Mouse (Mus musculus): ENCODE results near the gene Hsd11b2. TPM values are rescaled to one million over a fixed set of nuclear protein-coding genes. Genes with fewer than 3 reads are reported as not detected.
A peak's percentile ranks its signal among the peaks of the same experiment; 100 is the strongest.
"Not testable (repeated sequence)": the region's sequence is repeated elsewhere in the genome, so short reads cannot be mapped to it uniquely, and the experiment has no call there.

The Hsd11b2 gene
- polyA plus RNA-seq, 1 experiment from 2014 or later: 0.94 TPM

GRCm38 (mm10) chr8:105562863-105563262, 44.3 kb downstream of the Hsd11b2 start:
- ATAC-seq (ENCODE audit: low read depth): no peak
- Histone ChIP-seq H3K4me3 (ENCODE audit: low read depth, low read length) (no peak overlapping the region), H3K27me3 (ENCODE audit: control insufficient read depth, insufficient read depth, low read length) (no peaks in the 10 kb centered on the region), H3K9me3 (ENCODE audit: control insufficient read depth, low read length) (no peaks in the 10 kb centered on the region), H3K27ac (ENCODE audit: low read depth, low read length) (no peak overlapping the region), H3K4me1 (ENCODE audit: control insufficient read depth, insufficient read depth, low read length) (peaks cover 24% of the 10 kb centered on the region), H3K9ac (replicated peaks; ENCODE audit: low read depth, low read length) (no peak overlapping the region), H3K36me3 (ENCODE audit: control insufficient read depth, insufficient read depth, low read length) (0 out of 2 replicates have a peak, but pooled peaks cover 3% of the 10 kb centered on the region), H3K4me2 (ENCODE audit: low read depth, low read length) (no peak overlapping the region)
- WGBS: 77% methylated on average over 3 of the region's 3 CpGs

GRCm38 (mm10) chr8:105563871-105564270, 45.3 kb downstream of the Hsd11b2 start:
- Histone ChIP-seq H3K4me2 (ENCODE audit: low read depth, low read length) (no peak overlapping the region), H3K9ac (replicated peaks; ENCODE audit: low read depth, low read length) (no peak overlapping the region), H3K9me3 (ENCODE audit: control insufficient read depth, low read length) (no peaks in the 10 kb centered on the region)

GRCm38 (mm10) chr8:105564573-105565229, 46.1 kb downstream of the Hsd11b2 start:
- Histone ChIP-seq H3K9ac (replicated peaks; ENCODE audit: low read depth, low read length) (peak overlapping the region; percentile 85), H3K4me1 (ENCODE audit: control insufficient read depth, insufficient read depth, low read length) (peaks cover 24% of the 10 kb centered on the region), H3K4me2 (ENCODE audit: low read depth, low read length) (peak overlapping the region; percentile 89), H3K4me3 (ENCODE audit: low read depth, low read length) (peak overlapping the region; percentile 89)
- not testable (repeated sequence) for H3K27me3 ChIP-seq (ENCODE audit: control insufficient read depth, insufficient read depth, low read length); ATAC-seq (ENCODE audit: low read depth); H3K27ac ChIP-seq (ENCODE audit: low read depth, low read length); H3K36me3 ChIP-seq (ENCODE audit: control insufficient read depth, insufficient read depth, low read length); H3K9me3 ChIP-seq (ENCODE audit: control insufficient read depth, low read length)
- WGBS: 87% methylated on average over 9 of the region's 9 CpGs

More at GRCm38 (mm10) chr8:105563871-105564270, 45.3 kb downstream of the Hsd11b2 start:
- Histone ChIP-seq H3K4me1 (ENCODE audit: control insufficient read depth, insufficient read depth, low read length) (peaks cover 24% of the 10 kb centered on the region), H3K4me3 (ENCODE audit: low read depth, low read length) (no peak overlapping the region), H3K27ac (ENCODE audit: low read depth, low read length) (no peak overlapping the region), H3K27me3 (ENCODE audit: control insufficient read depth, insufficient read depth, low read length) (no peaks in the 10 kb centered on the region), H3K36me3 (ENCODE audit: control insufficient read depth, insufficient read depth, low read length) (no peaks in the 10 kb centered on the region)
- 90% methylated on average over 1 of the region's 1 CpGs for WGBS
- ATAC-seq (ENCODE audit: low read depth): no peak

- no peaks in the 10 kb centered on the region for H3K9me3 ChIP-seq (ENCODE audit: control insufficient read depth, low read length)
- H3K4me3 ChIP-seq (ENCODE audit: low read depth, low read length): peak overlapping the region; percentile 89
- peak overlapping the region; percentile 89 for H3K4me2 ChIP-seq (ENCODE audit: low read depth, low read length)
- H3K36me3 ChIP-seq (ENCODE audit: control insufficient read depth, insufficient read depth, low read length): no peaks in the 10 kb centered on the region
- peak; percentile 83 for ATAC-seq (ENCODE audit: low read depth)
- no peaks in the 10 kb centered on the region for H3K27me3 ChIP-seq (ENCODE audit: control insufficient read depth, insufficient read depth, low read length)
- peak overlapping the region; percentile 92 for H3K27ac ChIP-seq (ENCODE audit: low read depth, low read length)
- peaks cover 24% of the 10 kb centered on the region for H3K4me1 ChIP-seq (ENCODE audit: control insufficient read depth, insufficient read depth, low read length)
- under 1% methylated on average over 31 of the region's 31 CpGs for WGBS
- peak overlapping the region; percentile 85 for H3K9ac ChIP-seq (replicated peaks; ENCODE audit: low read depth, low read length)
These were observed 46.9 kb downstream of the Hsd11b2 start for GRCm38 (mm10) chr8:105565401-105565881.

- Histone ChIP-seq H3K9ac (replicated peaks; ENCODE audit: low read depth, low read length) (peak within 1 kb of the TSS; percentile 85), H3K36me3 (ENCODE audit: control insufficient read depth, insufficient read depth, low read length) (no peaks in the 10 kb centered on the region), H3K4me3 (ENCODE audit: low read depth, low read length) (peak within 1 kb of the TSS; percentile 89), H3K4me2 (ENCODE audit: low read depth, low read length) (peak within 1 kb of the TSS; percentile 89), H3K27ac (ENCODE audit: low read depth, low read length) (peak within 1 kb of the TSS; percentile 92), H3K27me3 (ENCODE audit: control insufficient read depth, insufficient read depth, low read length) (no peaks in the 10 kb centered on the region), H3K9me3 (ENCODE audit: control insufficient read depth, low read length) (no peaks in the 10 kb centered on the region), H3K4me1 (ENCODE audit: control insufficient read depth, insufficient read depth, low read length) (peaks cover 24% of the 10 kb centered on the region)
- peak; percentile 99 for ATAC-seq (ENCODE audit: low read depth)
- WGBS: 3% methylated on average over 52 of the region's 53 CpGs
These were observed 47.6 kb downstream of the Hsd11b2 start, which contains the start of gene Atp6v0d1 for GRCm38 (mm10) chr8:105565952-105566702. Atp6v0d1 (minus strand) TSS chr8:105566047.

GRCm38 (mm10) chr8:105566703-105567595, 48.4 kb downstream of the Hsd11b2 start:
- peak; percentile 5; the same call in 1 of the 2 replicates for ATAC-seq (ENCODE audit: low read depth)
- H3K9ac ChIP-seq (replicated peaks; ENCODE audit: low read depth, low read length): peak overlapping the region; percentile 44
- no peaks in the 10 kb centered on the region for H3K9me3 ChIP-seq (ENCODE audit: control insufficient read depth, low read length)
- no peaks in the 10 kb centered on the region for H3K27me3 ChIP-seq (ENCODE audit: control insufficient read depth, insufficient read depth, low read length)
- peak overlapping the region; percentile 89 for H3K4me3 ChIP-seq (ENCODE audit: low read depth, low read length)
- no peak overlapping the region for H3K27ac ChIP-seq (ENCODE audit: low read depth, low read length)
- no peaks in the 10 kb centered on the region for H3K36me3 ChIP-seq (ENCODE audit: control insufficient read depth, insufficient read depth, low read length)
- peaks cover 24% of the 10 kb centered on the region for H3K4me1 ChIP-seq (ENCODE audit: control insufficient read depth, insufficient read depth, low read length)
- WGBS: 30% methylated on average over 27 of the region's 27 CpGs
- H3K4me2 ChIP-seq (ENCODE audit: low read depth, low read length): peak overlapping the region; percentile 59

- Histone ChIP-seq H3K27ac (ENCODE audit: low read depth, low read length) (no peak overlapping the region), H3K36me3 (ENCODE audit: control insufficient read depth, insufficient read depth, low read length) (no peaks in the 10 kb centered on the region), H3K9me3 (ENCODE audit: control insufficient read depth, low read length) (no peaks in the 10 kb centered on the region), H3K4me3 (ENCODE audit: low read depth, low read length) (no peak overlapping the region), H3K9ac (replicated peaks; ENCODE audit: low read depth, low read length) (no peak overlapping the region), H3K4me2 (ENCODE audit: low read depth, low read length) (no peak overlapping the region), H3K4me1 (ENCODE audit: control insufficient read depth, insufficient read depth, low read length) (0 out of 2 replicates have a peak, but pooled peaks cover 6% of the 10 kb centered on the region), H3K27me3 (ENCODE audit: control insufficient read depth, insufficient read depth, low read length) (no peaks in the 10 kb centered on the region)
- no peak for ATAC-seq (ENCODE audit: low read depth)
- WGBS: 90% methylated on average over 9 of the region's 9 CpGs
These were observed 53.3 kb downstream of the Hsd11b2 start for GRCm38 (mm10) chr8:105571810-105572209.

GRCm38 (mm10) chr8:105573427-105573826, 54.9 kb downstream of the Hsd11b2 start:
- no peaks in the 10 kb centered on the region for H3K4me1 ChIP-seq (ENCODE audit: control insufficient read depth, insufficient read depth, low read length)
- H3K4me2 ChIP-seq (ENCODE audit: low read depth, low read length): no peak overlapping the region
- ATAC-seq (ENCODE audit: low read depth): no peak
- no peak overlapping the region for H3K9ac ChIP-seq (replicated peaks; ENCODE audit: low read depth, low read length)
- H3K4me3 ChIP-seq (ENCODE audit: low read depth, low read length): no peak overlapping the region
- no peaks in the 10 kb centered on the region for H3K9me3 ChIP-seq (ENCODE audit: control insufficient read depth, low read length)
- no peaks in the 10 kb centered on the region for H3K27me3 ChIP-seq (ENCODE audit: control insufficient read depth, insufficient read depth, low read length)
- no peak overlapping the region for H3K27ac ChIP-seq (ENCODE audit: low read depth, low read length)
- H3K36me3 ChIP-seq (ENCODE audit: control insufficient read depth, insufficient read depth, low read length): no peaks in the 10 kb centered on the region

Data from neural tube, embryonic 14.5 days (tissue).